Mouse (Mus musculus): ENCODE data around the gene Hist1h3b.

- TF ChIP-seq CTCF (IDR thresholded peaks at IDR 0.05; ENCODE audit: borderline replicate concordance, extremely low read depth, insufficient read depth, insufficient read length) (no peak), POLR2A (IDR thresholded peaks at IDR 0.05; ENCODE audit: borderline replicate concordance, extremely low read depth, insufficient read depth, insufficient read length, poor library complexity, severe bottlenecking) (peak; percentile 77; the same call in 1 of the 2 replicates)
These were observed 11.7 kb downstream of the Hist1h3b start, which contains the start of gene Hist1h1a for GRCm38 (mm10) chr13:23763586-23764323.

All from brain, embryonic 14.5 days (tissue).